ENCODE assay signal across 8 mouse cellular contexts in genomic region chr8:94837662-94838574, GRCm38 (mm10). TPM values are rescaled to one million over a fixed set of nuclear protein-coding genes. Genes with fewer than 3 reads are reported as not detected.
DNase-seq lines count a peak whose midpoint lies in the region; ATAC-seq and TF ChIP-seq lines count a peak whose summit lies in the region.

Gene Coq9 (plus strand): TSS chr8:94838321.
Gene Ciapin1 (minus strand): TSS chr8:94838358.

- peaks cover 8% of the 10 kb centered on the region for H3K4me1 ChIP-seq in hindbrain, postnatal 0 days (ENCODE audit: insufficient read depth, low read length)

- H3K27me3 ChIP-seq in hindbrain, postnatal 0 days (ENCODE audit: insufficient read depth, low read length): no peaks in the 10 kb centered on the region

- H3K9ac ChIP-seq in hindbrain, postnatal 0 days (replicated peaks; ENCODE audit: low read length): peak within 1 kb of the TSS; percentile 84

- WGBS in hindbrain, postnatal 0 days: 1% methylated on average over 82 of the region's 82 CpGs

- peak within 1 kb of the TSS; percentile 68 for H3K4me2 ChIP-seq in hindbrain, postnatal 0 days (ENCODE audit: low read depth, low read length)

- DNase-seq in WW6 (ENCODE audit: low read depth, low spot score): peak; percentile 96
- DNase-seq in cerebellum, postnatal 4 days (ENCODE audit: low spot score in 2 of 2): peak; percentile 85 to 95
- peak; percentile 97 for DNase-seq in gastrocnemius, adult 2 months
- peak; percentile 98 for DNase-seq in hindbrain, postnatal 0 days (ENCODE audit: low spot score)
- peak; percentile 94 to 95 for DNase-seq in left cerebral cortex, adult 2 months (ENCODE audit: extremely low spot score in 1 of 2, low spot score in 2 of 2)
- DNase-seq in right cerebral cortex, adult 2 months (ENCODE audit: low spot score in 2 of 2): peak; percentile 94 to 95
- DNase-seq in urinary bladder, postnatal 14 days (ENCODE audit: low spot score): peak; percentile 96

- H3K36me3 ChIP-seq in hindbrain, postnatal 0 days (ENCODE audit: insufficient read depth, low read length): no peaks in the 10 kb centered on the region

- peak within 1 kb of the TSS; percentile 100 for H3K27ac ChIP-seq in gastrocnemius, adult 2 months
- peak within 1 kb of the TSS; percentile 95 for H3K27ac ChIP-seq in hindbrain, postnatal 0 days
- H3K27ac ChIP-seq in left cerebral cortex, adult 2 months: peak within 1 kb of the TSS; percentile 92

- H3K4me3 ChIP-seq in gastrocnemius, adult 2 months: peak within 1 kb of the TSS; percentile 80
- H3K4me3 ChIP-seq in hindbrain, postnatal 0 days (ENCODE audit: low read length): peak within 1 kb of the TSS; percentile 72
- H3K4me3 ChIP-seq in left cerebral cortex, adult 2 months: peak within 1 kb of the TSS; percentile 81

- ATAC-seq in hindbrain, postnatal 0 days: peak; percentile 98
- ATAC-seq in megakaryocyte, adult 5-6 weeks (ENCODE audit: poor library complexity, severe bottlenecking): peak; percentile 98

- no peaks in the 10 kb centered on the region for H3K9me3 ChIP-seq in hindbrain, postnatal 0 days (ENCODE audit: low read length)

- intact Hi-C loops in gastrocnemius, adult 2 months (cut with DNase I): no loop called here
- intact Hi-C loops in left cerebral cortex, adult 2 months (cut with DNase I): no loop called here

- no peak for TF ChIP-seq CTCF in gastrocnemius, adult 2 months (IDR thresholded peaks at IDR 0.05)
- TF ChIP-seq CTCF in hindbrain, postnatal 0 days (IDR thresholded peaks at IDR 0.05; ENCODE audit: low read depth): no peak
- TF ChIP-seq CTCF in left cerebral cortex, adult 2 months (IDR thresholded peaks at IDR 0.05): no peak; the same call in 1 of the 2 replicates

RNA-seq across cellular contexts. Expression of gene Coq9, which starts in this region (rescaled TPM):
- 100 to 1,000 TPM; 359 to 480 TPM for total RNA-seq in gastrocnemius, adult 2 months (2021)
- 109 and 133 TPM in 2 replicates for total RNA-seq in hindbrain, postnatal 0 days (2014; rRNA removed)
- polyA plus RNA-seq in hindbrain, postnatal 0 days (2015; fragmentation: Nextera tagmentation; extraction: Ambion mirVana): 54.7 and 59.2 TPM in 2 replicates
- 10 to 100 TPM; 84.5 to 89.1 TPM for total RNA-seq in left cerebral cortex, adult 2 months (2021)
- total RNA-seq in megakaryocyte, adult 5-6 weeks (2015): 12.8 and 16.6 TPM in 2 replicates
- total RNA-seq in megakaryocyte, adult 5-6 weeks (2017): 22.1 and 24.8 TPM in 2 replicates

RNA-seq across cellular contexts. Expression of gene Ciapin1, which starts in this region (rescaled TPM):
- total RNA-seq in gastrocnemius, adult 2 months (2021): 10 to 100 TPM; 29.7 to 44.5 TPM
- 62.5 and 72.6 TPM in 2 replicates for total RNA-seq in hindbrain, postnatal 0 days (2014; rRNA removed)
- 139 and 144 TPM in 2 replicates for polyA plus RNA-seq in hindbrain, postnatal 0 days (2015; fragmentation: Nextera tagmentation; extraction: Ambion mirVana)
- total RNA-seq in left cerebral cortex, adult 2 months (2021): 10 to 100 TPM; 71.4 to 76.8 TPM
- total RNA-seq in megakaryocyte, adult 5-6 weeks (2015): 13.0 and 28.9 TPM in 2 replicates
- 13.5 and 19.5 TPM in 2 replicates for total RNA-seq in megakaryocyte, adult 5-6 weeks (2017)

Comparison
In these comparisons a context has a peak if more than half of its experiments do, and no peak if none do; other contexts are left out.
1. Peak in every context shown above with its lines: DNase-seq, ATAC-seq, H3K4me3 ChIP-seq and H3K27ac ChIP-seq.